In genomic region chr13:60740248-60740647, GRCm38 (mm10) we compare ENCODE assay signal across 27 mouse cellular contexts. TPM values are rescaled to one million over a fixed set of nuclear protein-coding genes. Genes with fewer than 3 reads are reported as not detected.
DNase-seq lines count a peak whose midpoint lies in the region; ATAC-seq and TF ChIP-seq lines count a peak whose summit lies in the region.
"Had no signal": no experiment of that assay in that cellular context is flagged by ENCODE, and none has a peak within 500 bp of the region (broad histone marks: within the 10 kb centered on the region; RNA-seq: fewer than 3 reads in every experiment).

No protein-coding gene starts in this region.

- no peaks in the 10 kb centered on the region for H3K9me3 ChIP-seq in hindbrain, postnatal 0 days (ENCODE audit: low read length)
- no peaks in the 10 kb centered on the region for H3K9me3 ChIP-seq in hindbrain, embryonic 10.5 days
- no peaks in the 10 kb centered on the region for H3K9me3 ChIP-seq in lung, embryonic 14.5 days (ENCODE audit: low read depth, low read length)
- H3K9me3 ChIP-seq in ES-Bruce4 (replicated peaks; ENCODE audit: control insufficient read depth, insufficient read depth, low read length, poor library complexity, severe bottlenecking): no peaks in the 10 kb centered on the region
- H3K9me3 ChIP-seq: liver, embryonic 15.5 days had no signal

- no peak overlapping the region for H3K27ac ChIP-seq in hindbrain, postnatal 0 days
- H3K27ac ChIP-seq in hindbrain, embryonic 10.5 days: no peak overlapping the region
- H3K27ac ChIP-seq in lung, embryonic 14.5 days (ENCODE audit: low read depth): no peak overlapping the region
- no peak overlapping the region for H3K27ac ChIP-seq in ES-Bruce4 (ENCODE audit: insufficient read depth, low read length)
- H3K27ac ChIP-seq: hindbrain, embryonic 14.5 days; liver, embryonic 15.5 days had no signal

- H3K27me3 ChIP-seq in hindbrain, postnatal 0 days (ENCODE audit: insufficient read depth, low read length): no peaks in the 10 kb centered on the region
- H3K27me3 ChIP-seq in hindbrain, embryonic 10.5 days (ENCODE audit: insufficient read depth, poor library complexity, severe bottlenecking): no peaks in the 10 kb centered on the region
- H3K27me3 ChIP-seq in lung, embryonic 14.5 days (ENCODE audit: insufficient read depth, low read length): no peaks in the 10 kb centered on the region
- no peaks in the 10 kb centered on the region for H3K27me3 ChIP-seq in ES-Bruce4 (ENCODE audit: control insufficient read depth, insufficient read depth, low read length, poor library complexity, severe bottlenecking)
- H3K27me3 ChIP-seq: liver, embryonic 15.5 days had no signal

- DNase-seq in hindbrain, postnatal 0 days (ENCODE audit: low spot score): no peak
- no peak for DNase-seq in hindbrain, embryonic 10.5 days (ENCODE audit: low spot score)
- DNase-seq in lung, embryonic 14.5 days: peak; percentile 15
- DNase-seq in lung, adult 2 months: no peak
- no peak for DNase-seq in brain, embryonic 14.5 days (ENCODE audit: low read depth)
- DNase-seq in spleen, adult 18-20 months: no peak
- DNase-seq in cerebellum, postnatal 36 days: no peak
- DNase-seq: adrenal gland, postnatal 25 days; B cell, adult 2 months; cerebellum, adult 9-10 months; gastrocnemius, postnatal 36 days; heart, postnatal 14 days; kidney, adult 18-20 months; kidney, postnatal 4 days; left cerebral cortex, postnatal 4 days; lung, postnatal 4 days; midbrain, embryonic 14.5 days; thymus, adult 2 months had no signal

- no peak overlapping the region for H3K4me3 ChIP-seq in hindbrain, postnatal 0 days (ENCODE audit: low read length)
- H3K4me3 ChIP-seq in hindbrain, embryonic 10.5 days: no peak overlapping the region
- no peak overlapping the region for H3K4me3 ChIP-seq in lung, embryonic 14.5 days (ENCODE audit: low read depth, low read length)
- no peak overlapping the region for H3K4me3 ChIP-seq in lung, adult 2 months (replicated peaks; ENCODE audit: extremely low read depth, low read depth, low read length)
- no peak overlapping the region for H3K4me3 ChIP-seq in ES-Bruce4 (ENCODE audit: low read depth, low read length)
- H3K4me3 ChIP-seq: liver, embryonic 15.5 days had no signal

- H3K4me1 ChIP-seq in hindbrain, postnatal 0 days (ENCODE audit: insufficient read depth, low read length): peaks cover 3% of the 10 kb centered on the region; the same call in 1 of the 2 replicates
- peaks cover 20% of the 10 kb centered on the region for H3K4me1 ChIP-seq in hindbrain, embryonic 10.5 days (replicated peaks)
- peaks cover 10% of the 10 kb centered on the region; the same call in 1 of the 2 replicates for H3K4me1 ChIP-seq in lung, embryonic 14.5 days (ENCODE audit: insufficient read depth)
- H3K4me1 ChIP-seq in lung, adult 2 months (ENCODE audit: control insufficient read depth, insufficient read depth, low read length): peaks cover 11% of the 10 kb centered on the region
- no peaks in the 10 kb centered on the region for H3K4me1 ChIP-seq in ES-Bruce4 (ENCODE audit: control insufficient read depth, insufficient read depth, low read length)

- H3K36me3 ChIP-seq in hindbrain, postnatal 0 days (ENCODE audit: insufficient read depth, low read length): peaks cover 22% of the 10 kb centered on the region
- H3K36me3 ChIP-seq in hindbrain, embryonic 10.5 days: peaks cover 48% of the 10 kb centered on the region
- no peaks in the 10 kb centered on the region for H3K36me3 ChIP-seq in lung, embryonic 14.5 days (ENCODE audit: insufficient read depth)
- H3K36me3 ChIP-seq in ES-Bruce4 (ENCODE audit: control insufficient read depth, insufficient read depth, low read length, poor library complexity, severe bottlenecking): no peaks in the 10 kb centered on the region

- TF ChIP-seq CTCF in hindbrain, postnatal 0 days (IDR thresholded peaks at IDR 0.05; ENCODE audit: low read depth): peak; percentile 36
- TF ChIP-seq CTCF in lung, embryonic 14.5 days (IDR thresholded peaks at IDR 0.05; ENCODE audit: low read depth): peak; percentile 34
- TF ChIP-seq CTCF in lung, adult 2 months (IDR thresholded peaks at IDR 0.05; ENCODE audit: insufficient read depth, low read length): no peak
- TF ChIP-seq CTCF in ES-Bruce4 (IDR thresholded peaks at IDR 0.05; ENCODE audit: low read depth, low read length): peak; percentile 52
- 0 out of 2 replicates have a peak, but pooled peaks have one; percentile 12 for TF ChIP-seq CTCF in brain, embryonic 14.5 days (IDR thresholded peaks at IDR 0.05; ENCODE audit: borderline replicate concordance, extremely low read depth, insufficient read depth, insufficient read length)

- TF ChIP-seq EP300 in ES-Bruce4 (IDR thresholded peaks at IDR 0.05; ENCODE audit: insufficient read depth, low read depth, low read length): no peak

- 89% methylated on average over 6 of the region's 6 CpGs for WGBS in hindbrain, postnatal 0 days
- WGBS in hindbrain, embryonic 10.5 days: 90% methylated on average over 6 of the region's 6 CpGs
- 91% methylated on average over 6 of the region's 6 CpGs for WGBS in lung, embryonic 14.5 days
- 92% methylated on average over 6 of the region's 6 CpGs for WGBS in lung, adult 2 months

- no peak for ATAC-seq in hindbrain, postnatal 0 days
- ATAC-seq in lung, embryonic 14.5 days (ENCODE audit: insufficient read depth): no peak
- ATAC-seq: activated CD4-positive, CD25-positive, alpha-beta regulatory T cell, adult 4 months had no signal

- no peak overlapping the region for H3K9ac ChIP-seq in hindbrain, postnatal 0 days (replicated peaks; ENCODE audit: low read length)
- no peak overlapping the region for H3K9ac ChIP-seq in lung, embryonic 14.5 days
- no peak overlapping the region for H3K9ac ChIP-seq in ES-Bruce4 (ENCODE audit: low read depth, poor library complexity, severe bottlenecking)
- H3K9ac ChIP-seq: hindbrain, embryonic 14.5 days; liver, embryonic 15.5 days had no signal

- H3K4me2 ChIP-seq in hindbrain, postnatal 0 days (ENCODE audit: low read depth, low read length): no peak overlapping the region
- H3K4me2 ChIP-seq in lung, embryonic 14.5 days: no peak overlapping the region
- H3K4me2 ChIP-seq: heart, embryonic 11.5 days; hindbrain, embryonic 14.5 days; liver, embryonic 15.5 days had no signal

- no peak for TF ChIP-seq POLR2A in lung, adult 2 months (IDR thresholded peaks at IDR 0.05; ENCODE audit: borderline replicate concordance, extremely low read depth, low read depth, low read length)
- TF ChIP-seq POLR2A in ES-Bruce4 (IDR thresholded peaks at IDR 0.05; ENCODE audit: insufficient read depth, low read length): no peak
- TF ChIP-seq POLR2A in brain, embryonic 14.5 days (IDR thresholded peaks at IDR 0.05; ENCODE audit: borderline replicate concordance, extremely low read depth, insufficient read depth, insufficient read length, poor library complexity, severe bottlenecking): no peak

RNA-seq across cellular contexts. Expression of gene BC051665, which starts 45.9 kb away (rescaled TPM):
- not detected in 2 replicates for total RNA-seq in hindbrain, postnatal 0 days (2014; rRNA removed)
- not detected in 2 replicates for polyA plus RNA-seq in hindbrain, postnatal 0 days (2015; fragmentation: Nextera tagmentation; extraction: Ambion mirVana)
- polyA plus RNA-seq in hindbrain, embryonic 10.5 days (2016; fragmentation: Nextera tagmentation; extraction: Ambion mirVana): not detected in 2 replicates
- polyA plus RNA-seq in lung, embryonic 14.5 days (2014; fragmentation: Nextera tagmentation; extraction: Ambion mirVana): not detected in 2 replicates
- not detected in 2 replicates for polyA plus RNA-seq in lung, adult 2 months (2012; rRNA removed)
- not detected in 2 replicates for polyA plus RNA-seq in ES-Bruce4 (2011; ENCODE audit: insufficient read depth, insufficient read length, low read depth, missing spikeins)
- not detected in 2 replicates for polyA plus RNA-seq in brain, embryonic 14.5 days (2012; rRNA removed)
- total RNA-seq: adrenal gland, postnatal 25 days; gastrocnemius, postnatal 36 days; heart, postnatal 14 days; layer of hippocampus, postnatal 25 days; left cerebral cortex, postnatal 4 days had no signal
- polyA plus RNA-seq: activated CD4-positive, CD25-positive, alpha-beta regulatory T cell, adult 4 months; embryonic facial prominence, embryonic 14.5 days; heart, embryonic 11.5 days; hindbrain, embryonic 14.5 days; liver, embryonic 15.5 days; midbrain, embryonic 14.5 days; small intestine, adult 2 months; stomach, embryonic 14.5 days; thymus, adult 2 months had no signal
